Mouse (Mus musculus) liver, postnatal 0 days (tissue): Measurements from ENCODE around the gene Pcsk7. TPM values are rescaled to one million over a fixed set of nuclear protein-coding genes. Genes with fewer than 3 reads are reported as not detected.

Experiments used
- ATAC-seq: fragments of 200-750 bp; cut with Nextera tagmentation; 2 replicates; pipeline ENCODE4 v1.8.0; 2017; ENCODE audit warnings: mild to moderate bottlenecking, moderate library complexity
- DNase-seq: peaks from one replicate; pipeline ENCODE4 v3.0.0-alpha.2; 2016
- H3K27ac ChIP-seq: fragments of 300-500 bp; sonication (generic); 2 replicates; pipeline ENCODE4 v1.5.1; 2014; ENCODE audit warnings: antibody characterized with exemption, moderate library complexity, mild to moderate bottlenecking, low read depth
- H3K27me3 ChIP-seq: fragments of 300-500 bp; sonication (generic); 2 replicates; pipeline ENCODE4 v1.6.1; 2014; ENCODE audit warnings: low read length, control low read depth, mixed read lengths; ENCODE audit not compliant: insufficient read depth
- H3K36me3 ChIP-seq: fragments of 300-500 bp; sonication (generic); replicated peaks from 2 replicates; pipeline ENCODE4 v1.6.1; 2014; ENCODE audit warnings: mild to moderate bottlenecking, control low read depth, low read length, moderate library complexity, mixed read lengths; ENCODE audit not compliant: insufficient read depth
- H3K4me1 ChIP-seq: fragments of 300-500 bp; sonication (generic); 2 replicates; pipeline ENCODE4 v1.6.1; 2014; ENCODE audit warnings: antibody characterized with exemption, mild to moderate bottlenecking, control low read depth; ENCODE audit not compliant: insufficient read depth
- H3K4me2 ChIP-seq: fragments of 300-500 bp; sonication (generic); 2 replicates; pipeline ENCODE4 v1.6.1; 2014; ENCODE audit warnings: low read depth, mild to moderate bottlenecking, low read length, moderate library complexity, mixed read lengths
- H3K4me3 ChIP-seq: fragments of 300-500 bp; sonication (generic); 2 replicates; pipeline ENCODE4 v1.5.1; 2014; ENCODE audit warnings: low read depth, low read length
- H3K9ac ChIP-seq: fragments of 300-500 bp; sonication (generic); replicated peaks from 2 replicates; pipeline ENCODE4 v1.6.1; 2014; ENCODE audit warnings: mild to moderate bottlenecking, moderate library complexity
- H3K9me3 ChIP-seq: fragments of 300-500 bp; sonication (generic); 2 replicates; pipeline ENCODE4 v1.6.1; 2016; ENCODE audit warnings: mild to moderate bottlenecking, control low read depth, low read length, mixed read lengths
- CTCF ChIP-seq: sonication (generic); IDR thresholded peaks from 2 replicates; pipeline ENCODE4 v1.5.1; 2016; ENCODE audit warnings: antibody characterized with exemption, low read depth
- EP300 ChIP-seq: IDR thresholded peaks from 2 replicates; pipeline ENCODE4 v1.6.1; 2016; ENCODE audit warnings: antibody characterized with exemption, low read depth, mild to moderate bottlenecking
- WGBS: fragments of 180-500 bp; shearing (Covaris S2); extraction: QIAGEN DNeasy Blood & Tissue Kit; methylation state at CpG from one replicate; pipeline ENCODE4 v1.1.7; 2014; ENCODE audit not compliant: insufficient replicate concordance; 5-methylcytosine and 5-hydroxymethylcytosine counted together
- polyA plus RNA-seq: library from polyadenylated mRNA; unstranded; fragments of >200 nt; fragmentation: Nextera tagmentation; extraction: Ambion mirVana; gene quantifications from 2 replicates; pipeline ENCODE4 v1.2.1, GENCODE M21; 2015

Pcsk7 gene
- polyA plus RNA-seq, 1 experiment from 2014 or later = 6.8 TPM

GRCm38 (mm10) chr9:45936883-45937282 lies 30.6 kb downstream of the Pcsk7 start:
- no peak overlapping the region for H3K27ac ChIP-seq

GRCm38 (mm10) chr9:45938088-45938487 lies 31.8 kb downstream of the Pcsk7 start:
- no peak for DNase-seq
- Histone ChIP-seq H3K9me3 (no peaks in the 10 kb centered on the region), H3K27ac (peak overlapping the region; percentile 26; the same call in 1 of the 2 replicates), H3K9ac (no peak overlapping the region), H3K4me1 (peaks cover 2% of the 10 kb centered on the region; the same call in 1 of the 2 replicates), H3K4me3 (no peak overlapping the region), H3K27me3 (no peaks in the 10 kb centered on the region), H3K36me3 (peaks cover 32% of the 10 kb centered on the region), H3K4me2 (no peak overlapping the region)
- 77% methylated on average over 8 of the region's 8 CpGs for WGBS
- ATAC-seq = no peak
- TF ChIP-seq CTCF (no peak), EP300 (no peak)

More at GRCm38 (mm10) chr9:45936883-45937282, 30.6 kb downstream of the Pcsk7 start:
- WGBS = 17% methylated on average over 3 of the region's 3 CpGs
- DNase-seq = peak; percentile 71
- ATAC-seq = peak; percentile 70
- Histone ChIP-seq H3K4me1 (peaks cover 7% of the 10 kb centered on the region; the same call in 1 of the 2 replicates), H3K36me3 (peaks cover 20% of the 10 kb centered on the region), H3K9me3 (no peaks in the 10 kb centered on the region), H3K27me3 (no peaks in the 10 kb centered on the region), H3K9ac (no peak overlapping the region), H3K4me3 (no peak overlapping the region), H3K4me2 (no peak overlapping the region)
- TF ChIP-seq EP300 (no peak), CTCF (peak; percentile 88)

DNA sequence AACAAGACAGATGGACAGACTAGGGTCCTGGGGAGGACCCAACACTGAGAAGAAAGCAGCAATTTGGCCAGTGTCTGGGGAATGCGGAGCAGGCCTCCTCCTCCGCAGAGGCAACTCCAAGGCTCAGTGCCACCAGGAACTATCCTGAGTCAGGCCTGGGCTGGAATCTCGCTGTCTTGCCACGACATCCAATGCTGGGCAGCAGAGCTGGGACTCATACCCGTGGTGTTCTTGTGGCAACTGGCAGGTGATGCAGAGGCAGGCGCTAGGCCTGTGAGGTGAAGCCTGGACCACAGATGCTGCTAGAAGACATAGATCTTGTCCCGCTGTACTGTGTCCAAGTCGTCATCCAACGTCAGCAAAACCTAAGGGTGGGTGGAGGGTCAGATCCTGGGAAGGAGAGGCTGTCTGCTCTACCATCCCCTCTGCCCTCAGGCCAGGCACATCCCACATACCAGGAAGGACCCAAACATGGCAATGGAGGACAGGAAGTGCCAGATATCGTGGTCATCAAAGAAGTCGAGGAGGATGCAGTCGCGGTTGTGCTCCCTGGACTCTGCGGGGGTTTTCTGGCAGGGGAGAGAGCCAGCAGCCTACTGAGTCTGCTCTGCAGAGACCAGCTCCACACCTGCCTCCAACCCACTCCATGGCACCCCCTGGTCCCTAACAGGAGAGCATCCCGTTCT lies 32.8 kb downstream of the Pcsk7 start:
- 82% methylated on average over 15 of the region's 15 CpGs for WGBS
- no peak overlapping the region for H3K4me3 ChIP-seq
- ATAC-seq = no peak
- H3K9ac ChIP-seq = no peak overlapping the region
- no peak for TF ChIP-seq EP300
- no peak for TF ChIP-seq CTCF
- H3K4me2 ChIP-seq = no peak overlapping the region
- H3K9me3 ChIP-seq = no peaks in the 10 kb centered on the region
- no peak overlapping the region for H3K27ac ChIP-seq
- no peaks in the 10 kb centered on the region for H3K27me3 ChIP-seq
- H3K4me1 ChIP-seq = peaks cover 3% of the 10 kb centered on the region
- DNase-seq = no peak
- peaks cover 42% of the 10 kb centered on the region for H3K36me3 ChIP-seq

DNA sequence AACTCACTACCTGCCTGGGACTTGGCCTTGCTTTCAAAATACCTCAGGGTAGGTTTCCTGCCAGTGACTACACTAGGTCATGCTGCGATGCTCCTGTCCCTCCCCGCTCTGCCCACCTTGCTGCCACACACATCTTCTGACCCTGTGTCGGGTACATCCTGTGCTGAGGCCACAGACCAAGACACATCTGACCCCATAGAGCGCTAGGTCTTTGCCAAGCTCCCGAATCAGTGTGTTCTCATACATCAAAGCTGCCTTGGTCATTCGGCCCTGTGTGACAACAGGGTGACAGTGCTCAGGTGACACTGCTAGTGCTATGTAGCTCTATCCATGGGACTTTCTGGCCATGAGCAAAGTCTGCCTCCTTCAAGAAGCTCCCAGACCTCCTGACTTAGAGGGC lies 33.5 kb downstream of the Pcsk7 start:
- Histone ChIP-seq H3K4me1 (peaks cover 8% of the 10 kb centered on the region), H3K27me3 (no peaks in the 10 kb centered on the region), H3K36me3 (peaks cover 49% of the 10 kb centered on the region), H3K4me2 (no peak overlapping the region), H3K9me3 (no peaks in the 10 kb centered on the region), H3K9ac (no peak overlapping the region), H3K27ac (no peak overlapping the region), H3K4me3 (no peak overlapping the region)
- DNase-seq (no peak), ATAC-seq (no peak)
- no peak for TF ChIP-seq EP300
- no peak for TF ChIP-seq CTCF
- 88% methylated on average over 6 of the region's 6 CpGs for WGBS

DNA sequence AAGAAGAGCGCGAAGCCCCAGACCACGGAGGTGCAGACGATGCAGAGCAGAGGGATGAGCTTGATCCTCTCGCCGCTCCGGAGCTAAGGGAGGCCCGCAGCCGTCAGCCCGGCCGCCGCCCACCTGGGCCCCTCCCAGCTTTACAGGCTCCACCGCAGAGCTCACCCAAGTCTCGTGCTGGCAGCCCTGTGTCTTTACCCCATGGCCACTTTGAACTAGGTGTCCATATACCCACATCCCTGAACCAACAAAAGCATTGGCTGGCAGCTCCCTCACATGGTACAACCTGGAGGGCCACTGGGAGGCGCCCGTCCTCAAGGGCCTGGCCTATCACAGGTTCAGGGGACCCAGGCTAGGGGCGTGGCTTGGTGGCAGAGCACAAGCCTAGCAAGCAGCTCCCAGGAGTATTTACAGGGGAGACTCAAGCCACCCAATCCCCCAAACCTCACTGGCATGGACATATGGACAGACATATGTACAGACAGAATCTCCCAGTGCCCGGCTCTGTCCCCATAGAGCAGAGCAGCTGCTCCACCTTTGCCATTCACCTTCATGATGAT lies 35.1 kb downstream of the Pcsk7 start:
- peak; percentile 72 for DNase-seq
- Histone ChIP-seq H3K9me3 (no peaks in the 10 kb centered on the region), H3K4me3 (no peak overlapping the region), H3K4me1 (peaks cover 16% of the 10 kb centered on the region), H3K4me2 (no peak overlapping the region), H3K36me3 (peaks cover 64% of the 10 kb centered on the region), H3K9ac (no peak overlapping the region), H3K27ac (no peak overlapping the region), H3K27me3 (no peaks in the 10 kb centered on the region)
- ATAC-seq = no peak
- TF ChIP-seq CTCF (peak; percentile 53), EP300 (no peak)
- 75% methylated on average over 18 of the region's 18 CpGs for WGBS

DNA sequence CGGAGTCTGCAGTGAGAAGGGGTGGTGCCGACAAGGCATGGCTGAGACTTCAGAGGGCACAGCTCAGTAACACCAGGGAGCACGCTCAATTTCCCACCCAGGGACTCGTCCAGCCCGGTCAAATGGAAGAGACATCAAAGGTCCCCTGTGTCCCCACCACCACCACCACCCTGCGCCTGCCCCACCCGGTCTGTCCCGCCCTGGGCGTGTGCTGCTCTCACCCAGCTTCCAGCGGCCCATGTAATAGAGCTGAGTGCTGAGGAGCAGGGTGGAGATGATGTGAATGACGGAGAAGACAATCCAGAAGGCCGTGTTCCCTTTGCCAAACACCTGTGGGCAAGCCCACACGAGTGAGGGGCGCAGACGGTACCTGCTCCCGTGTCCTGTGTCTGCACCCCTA lies 36.2 kb downstream of the Pcsk7 start:
- no peak overlapping the region for H3K9ac ChIP-seq
- H3K36me3 ChIP-seq = peaks cover 70% of the 10 kb centered on the region
- TF ChIP-seq EP300 (no peak), CTCF (no peak)
- DNase-seq (peak; percentile 30), ATAC-seq (peak; percentile 38)
- H3K4me2 ChIP-seq = no peak overlapping the region
- peaks cover 16% of the 10 kb centered on the region for H3K4me1 ChIP-seq
- no peaks in the 10 kb centered on the region for H3K9me3 ChIP-seq
- WGBS = 82% methylated on average over 16 of the region's 16 CpGs
- no peak overlapping the region for H3K4me3 ChIP-seq
- H3K27ac ChIP-seq = no peak overlapping the region
- no peaks in the 10 kb centered on the region for H3K27me3 ChIP-seq
